Mouse (Mus musculus): Measurements from ENCODE around the gene Ajap1. TPM values are rescaled to one million over a fixed set of nuclear protein-coding genes. Genes with fewer than 3 reads are reported as not detected.
A peak's percentile ranks its signal among the peaks of the same experiment; 100 is the strongest.

The Ajap1 gene
- polyA plus RNA-seq, 1 experiment from 2014 or later: 0.72 TPM

GRCm38 (mm10) chr4:153442522-153442921, 40.1 kb downstream of the Ajap1 start:
- 81% methylated on average over 10 of the region's 10 CpGs for WGBS
- ATAC-seq (ENCODE audit: insufficient number of reproducible peaks, low FRiP score, low TSS enrichment, low read depth): no peak
- Histone ChIP-seq H3K27me3 (0 out of 2 replicates have a peak, but pooled peaks cover 2% of the 10 kb centered on the region), H3K27ac (replicated peaks) (no peak overlapping the region), H3K4me1 (no peaks in the 10 kb centered on the region), H3K9me3 (replicated peaks) (no peaks in the 10 kb centered on the region), H3K4me2 (replicated peaks) (no peak overlapping the region), H3K36me3 (no peaks in the 10 kb centered on the region), H3K4me3 (replicated peaks) (no peak overlapping the region), H3K9ac (no peak overlapping the region)

- Histone ChIP-seq H3K9ac (no peak overlapping the region), H3K9me3 (replicated peaks) (no peaks in the 10 kb centered on the region), H3K4me1 (peaks cover 5% of the 10 kb centered on the region; the same call in 1 of the 2 replicates), H3K36me3 (no peaks in the 10 kb centered on the region), H3K27me3 (0 out of 2 replicates have a peak, but pooled peaks cover 2% of the 10 kb centered on the region), H3K4me2 (replicated peaks) (no peak overlapping the region), H3K4me3 (replicated peaks) (no peak overlapping the region), H3K27ac (replicated peaks) (no peak overlapping the region)
- WGBS: 71% methylated on average over 11 of the region's 11 CpGs
- ATAC-seq (ENCODE audit: insufficient number of reproducible peaks, low FRiP score, low TSS enrichment, low read depth): no peak
Measured at GRCm38 (mm10) chr4:153439868-153440267, 42.7 kb downstream of the Ajap1 start.

- Histone ChIP-seq H3K9me3 (replicated peaks) (no peaks in the 10 kb centered on the region), H3K9ac (no peak overlapping the region), H3K36me3 (no peaks in the 10 kb centered on the region), H3K4me1 (peaks cover 5% of the 10 kb centered on the region; the same call in 1 of the 2 replicates), H3K27ac (replicated peaks) (no peak overlapping the region), H3K4me3 (replicated peaks) (no peak overlapping the region), H3K4me2 (replicated peaks) (no peak overlapping the region), H3K27me3 (0 out of 2 replicates have a peak, but pooled peaks cover 2% of the 10 kb centered on the region)
- 51% methylated on average over 12 of the region's 12 CpGs for WGBS
- ATAC-seq (ENCODE audit: insufficient number of reproducible peaks, low FRiP score, low TSS enrichment, low read depth): no peak
Measured at GRCm38 (mm10) chr4:153439031-153439430, 43.6 kb downstream of the Ajap1 start.

GRCm38 (mm10) chr4:153437196-153437595, 45.4 kb downstream of the Ajap1 start:
- 69% methylated on average over 9 of the region's 9 CpGs for WGBS
- H3K9me3 ChIP-seq (replicated peaks): no peaks in the 10 kb centered on the region
- no peak for ATAC-seq (ENCODE audit: insufficient number of reproducible peaks, low FRiP score, low TSS enrichment, low read depth)

GRCm38 (mm10) chr4:153435917-153436316, 46.7 kb downstream of the Ajap1 start:
- 44% methylated on average over 5 of the region's 5 CpGs for WGBS
- no peak for ATAC-seq (ENCODE audit: insufficient number of reproducible peaks, low FRiP score, low TSS enrichment, low read depth)
- H3K4me1 ChIP-seq: peaks cover 5% of the 10 kb centered on the region; the same call in 1 of the 2 replicates
- H3K4me3 ChIP-seq (replicated peaks): no peak overlapping the region
- 0 out of 2 replicates have a peak, but pooled peaks cover 2% of the 10 kb centered on the region for H3K27me3 ChIP-seq
- no peak overlapping the region for H3K4me2 ChIP-seq (replicated peaks)
- H3K36me3 ChIP-seq: no peaks in the 10 kb centered on the region
- H3K27ac ChIP-seq (replicated peaks): no peak overlapping the region
- H3K9me3 ChIP-seq (replicated peaks): no peaks in the 10 kb centered on the region
- H3K9ac ChIP-seq: no peak overlapping the region

More at GRCm38 (mm10) chr4:153437196-153437595, 45.4 kb downstream of the Ajap1 start:
- H3K27ac ChIP-seq (replicated peaks): no peak overlapping the region
- no peaks in the 10 kb centered on the region for H3K36me3 ChIP-seq
- H3K9ac ChIP-seq: no peak overlapping the region
- 0 out of 2 replicates have a peak, but pooled peaks cover 2% of the 10 kb centered on the region for H3K27me3 ChIP-seq
- H3K4me3 ChIP-seq (replicated peaks): no peak overlapping the region
- no peak overlapping the region for H3K4me2 ChIP-seq (replicated peaks)
- H3K4me1 ChIP-seq: peaks cover 5% of the 10 kb centered on the region; the same call in 1 of the 2 replicates

GRCm38 (mm10) chr4:153429971-153430370, 52.6 kb downstream of the Ajap1 start:
- ATAC-seq (ENCODE audit: insufficient number of reproducible peaks, low FRiP score, low TSS enrichment, low read depth): no peak
- Histone ChIP-seq H3K27me3 (no peaks in the 10 kb centered on the region), H3K36me3 (no peaks in the 10 kb centered on the region), H3K9ac (no peak overlapping the region), H3K4me1 (no peaks in the 10 kb centered on the region), H3K9me3 (replicated peaks) (no peaks in the 10 kb centered on the region), H3K4me3 (replicated peaks) (no peak overlapping the region), H3K4me2 (replicated peaks) (no peak overlapping the region), H3K27ac (replicated peaks) (no peak overlapping the region)
- WGBS: 87% methylated on average over 2 of the region's 2 CpGs

GRCm38 (mm10) chr4:153425961-153426656, 56.5 kb downstream of the Ajap1 start:
- Histone ChIP-seq H3K27ac (replicated peaks) (no peak overlapping the region), H3K4me1 (no peaks in the 10 kb centered on the region), H3K9me3 (replicated peaks) (no peaks in the 10 kb centered on the region), H3K4me2 (replicated peaks) (no peak overlapping the region), H3K9ac (no peak overlapping the region), H3K27me3 (no peaks in the 10 kb centered on the region), H3K4me3 (replicated peaks) (no peak overlapping the region), H3K36me3 (no peaks in the 10 kb centered on the region)
- ATAC-seq (ENCODE audit: insufficient number of reproducible peaks, low FRiP score, low TSS enrichment, low read depth): no peak
- 77% methylated on average over 16 of the region's 16 CpGs for WGBS

GRCm38 (mm10) chr4:153424324-153424723, 58.3 kb downstream of the Ajap1 start:
- Histone ChIP-seq H3K36me3 (no peaks in the 10 kb centered on the region), H3K4me3 (replicated peaks) (no peak overlapping the region), H3K27me3 (no peaks in the 10 kb centered on the region), H3K4me1 (no peaks in the 10 kb centered on the region), H3K27ac (replicated peaks) (no peak overlapping the region), H3K9ac (no peak overlapping the region), H3K4me2 (replicated peaks) (no peak overlapping the region), H3K9me3 (replicated peaks) (no peaks in the 10 kb centered on the region)
- ATAC-seq (ENCODE audit: insufficient number of reproducible peaks, low FRiP score, low TSS enrichment, low read depth): no peak
- 83% methylated on average over 10 of the region's 10 CpGs for WGBS

GRCm38 (mm10) chr4:153417926-153418325, 64.7 kb downstream of the Ajap1 start:
- Histone ChIP-seq H3K27me3 (peaks cover 7% of the 10 kb centered on the region), H3K9ac (no peak overlapping the region), H3K4me3 (replicated peaks) (no peak overlapping the region), H3K9me3 (replicated peaks) (no peaks in the 10 kb centered on the region), H3K36me3 (no peaks in the 10 kb centered on the region), H3K27ac (replicated peaks) (no peak overlapping the region), H3K4me1 (peaks cover 12% of the 10 kb centered on the region), H3K4me2 (replicated peaks) (peak overlapping the region; percentile 44)
- no peak for ATAC-seq (ENCODE audit: insufficient number of reproducible peaks, low FRiP score, low TSS enrichment, low read depth)
- 2% methylated on average over 11 of the region's 12 CpGs for WGBS

- no peaks in the 10 kb centered on the region for H3K9me3 ChIP-seq (replicated peaks)
- no peak overlapping the region for H3K9ac ChIP-seq
- H3K36me3 ChIP-seq: no peaks in the 10 kb centered on the region
- peaks cover 7% of the 10 kb centered on the region for H3K27me3 ChIP-seq
- peak overlapping the region; percentile 44 for H3K4me2 ChIP-seq (replicated peaks)
- H3K4me3 ChIP-seq (replicated peaks): peak overlapping the region; percentile 21
- no peak overlapping the region for H3K27ac ChIP-seq (replicated peaks)
- WGBS: 2% methylated on average over 23 of the region's 23 CpGs
- ATAC-seq (ENCODE audit: insufficient number of reproducible peaks, low FRiP score, low TSS enrichment, low read depth): 0 out of 2 replicates have a peak, but pooled peaks have one; percentile 56
- peaks cover 12% of the 10 kb centered on the region for H3K4me1 ChIP-seq
Measured at GRCm38 (mm10) chr4:153417164-153417896, 65.3 kb downstream of the Ajap1 start.

GRCm38 (mm10) chr4:153416111-153416510, 66.5 kb downstream of the Ajap1 start:
- WGBS: 56% methylated on average over 9 of the region's 9 CpGs
- no peak for ATAC-seq (ENCODE audit: insufficient number of reproducible peaks, low FRiP score, low TSS enrichment, low read depth)
- no peak overlapping the region for H3K4me3 ChIP-seq (replicated peaks)

More at GRCm38 (mm10) chr4:153416111-153416510, 66.5 kb downstream of the Ajap1 start:
- Histone ChIP-seq H3K4me2 (replicated peaks) (no peak overlapping the region), H3K36me3 (no peaks in the 10 kb centered on the region), H3K9me3 (replicated peaks) (no peaks in the 10 kb centered on the region), H3K27ac (replicated peaks) (no peak overlapping the region), H3K27me3 (peaks cover 7% of the 10 kb centered on the region), H3K9ac (no peak overlapping the region), H3K4me1 (peaks cover 12% of the 10 kb centered on the region)
